Mouse (Mus musculus): ENCODE data around the gene Ly6g5b.

Gene Ly6g5b

GRCm38 (mm10) chr17:35077786-35078233, 37.4 kb downstream of the Ly6g5b start, which contains the start of gene Ly6g6d:
Gene Ly6g6d (minus strand): TSS chr17:35078065.
- in situ Hi-C loops (cut with MboI) = no loop called here

GRCm38 (mm10) chr17:35077285-35077684, 37.9 kb downstream of the Ly6g5b start:
- in situ Hi-C loops (cut with MboI) = no loop called here

DNA sequence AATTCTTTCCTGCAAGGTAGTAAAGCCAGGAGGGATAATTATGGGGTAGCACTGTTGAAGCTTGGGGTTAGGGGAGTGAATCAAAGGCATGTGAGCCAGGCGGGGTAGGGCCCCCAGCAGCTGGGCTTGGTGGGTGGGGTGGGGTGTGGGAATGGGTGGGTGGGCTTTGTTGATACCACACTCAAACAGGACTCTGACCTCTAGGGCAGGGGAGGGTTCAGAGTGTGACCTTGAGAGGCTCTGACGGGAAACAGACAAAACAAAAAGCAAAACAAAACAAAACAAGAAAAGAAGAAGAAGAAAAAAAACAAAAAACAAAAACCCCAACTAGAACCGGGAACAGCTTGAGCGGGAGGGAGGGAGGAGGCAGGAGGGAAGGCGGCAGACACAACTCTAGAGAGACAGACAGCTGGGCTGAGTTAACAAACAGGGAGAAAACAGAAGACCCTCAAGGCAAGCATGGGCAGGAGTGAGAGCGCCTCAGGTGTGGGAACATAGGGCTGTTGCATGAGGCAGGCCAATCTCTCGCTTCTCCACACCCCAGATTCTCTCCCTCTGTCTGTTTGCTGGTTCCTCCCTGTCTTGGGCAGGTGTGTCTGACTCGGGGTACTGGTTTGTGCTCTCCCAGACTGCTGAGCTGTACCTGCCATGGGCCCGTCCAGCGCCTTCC, 38.6 kb downstream of the Ly6g5b start, which contains the start of gene Ly6g6e:
TSS of gene Ly6g6e (plus strand) at position 396 of the 670 bp plus-strand sequence.
- in situ Hi-C loops (cut with MboI) = no loop called here

- in situ Hi-C loops (cut with MboI) = no loop called here
Measured at GRCm38 (mm10) chr17:35074097-35074496, 41.1 kb downstream of the Ly6g5b start.

GRCm38 (mm10) chr17:35071454-35071853, 43.8 kb downstream of the Ly6g5b start:
- in situ Hi-C loops (cut with MboI) = no loop called here

- in situ Hi-C loops (cut with MboI) = no loop called here
Measured at GRCm38 (mm10) chr17:35070556-35071229, 44.5 kb downstream of the Ly6g5b start.

DNA sequence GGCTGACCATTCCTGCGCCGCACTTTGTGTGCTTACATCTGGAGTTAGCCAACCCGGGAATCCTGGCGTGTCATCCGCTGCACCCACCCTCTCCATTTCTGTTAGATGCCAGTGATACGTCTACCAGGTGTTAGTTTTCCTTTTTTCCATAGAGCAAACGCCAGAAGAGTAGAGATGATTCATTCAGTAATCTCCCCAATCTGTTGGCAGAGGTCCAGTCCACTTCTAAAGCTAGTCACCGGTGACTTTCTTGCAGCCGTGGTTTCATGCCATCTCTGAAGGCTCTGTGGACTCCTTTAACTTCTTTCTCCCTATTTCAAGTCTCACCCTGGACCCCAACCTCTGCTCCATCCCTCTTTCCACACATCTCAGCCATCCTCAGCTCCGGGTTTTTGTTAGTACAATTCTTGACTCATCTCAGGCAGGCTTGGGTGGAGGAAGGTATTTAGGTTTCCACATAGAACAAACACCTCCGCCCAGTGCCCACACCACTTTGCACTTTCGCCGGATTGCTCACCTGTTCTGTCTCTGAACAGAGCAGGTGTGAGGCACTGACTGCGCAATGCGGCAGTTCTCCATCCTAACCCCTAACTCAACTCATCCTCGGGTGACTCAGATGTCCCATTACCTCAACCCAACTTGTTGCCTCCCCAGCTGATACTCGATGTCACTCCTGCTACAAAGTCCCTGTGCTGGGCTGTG, 46.9 kb downstream of the Ly6g5b start:
- in situ Hi-C loops (cut with MboI) = no loop called here

GRCm38 (mm10) chr17:35066084-35066483, 49.1 kb downstream of the Ly6g5b start, which contains the start of gene Mpig6b:
Gene Mpig6b (minus strand): TSS chr17:35066184.
- in situ Hi-C loops (cut with MboI) = no loop called here

- in situ Hi-C loops (cut with MboI) = loop anchor here (5.0 kb wide), 1 partner anchor 43 kb away; no protein-coding TSS in a partner anchor
Measured at GRCm38 (mm10) chr17:35064951-35065947, 50.0 kb downstream of the Ly6g5b start, which contains the start of gene Ly6g6c. Gene Ly6g6c (plus strand): TSS chr17:35065388.

DNA sequence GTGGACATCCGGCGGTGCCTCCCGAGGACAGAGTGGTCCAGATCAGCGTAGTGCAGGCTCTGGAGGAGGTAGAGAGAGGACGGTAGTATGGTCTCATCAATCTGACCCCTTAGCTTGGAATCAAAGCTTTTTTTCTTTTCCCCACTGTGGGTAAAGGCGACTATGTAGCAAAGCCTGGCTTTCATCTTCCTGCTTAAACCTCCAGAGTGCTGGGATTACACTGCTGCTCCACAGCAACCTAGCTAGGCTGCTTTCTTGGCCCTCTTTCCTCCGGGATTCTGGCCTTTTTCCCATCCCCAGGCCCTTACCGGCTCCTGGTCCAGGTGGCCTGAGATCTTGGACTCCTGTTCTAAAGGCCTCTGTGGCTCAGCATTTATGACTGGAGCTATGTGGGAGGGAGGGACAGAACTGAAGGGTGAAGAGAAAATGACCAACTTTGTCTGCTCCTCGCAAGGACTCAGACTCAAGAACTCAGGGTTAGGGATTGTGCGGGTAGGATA, 50.8 kb downstream of the Ly6g5b start:
- in situ Hi-C loops (cut with MboI) = loop anchor here (5.0 kb wide), 1 partner anchor 42 kb away; no protein-coding TSS in a partner anchor
